Mouse (Mus musculus) CH12.LX (cell line): ENCODE data around the gene Tent5c.

ENCODE experiments used
- BHLHE40 ChIP-seq: IDR thresholded peaks from 2 replicates; pipeline ENCODE4 v1.6.1; 2011; ENCODE audit warnings: mild to moderate bottlenecking, low read depth, low read length, improper control_type of control experiment
- CHD2 ChIP-seq: IDR thresholded peaks from 2 replicates; pipeline ENCODE4 v1.6.1; 2011; ENCODE audit warnings: low read length, improper control_type of control experiment
- CTCF ChIP-seq, 2 experiments: IDR thresholded peaks in 1 of 2; conservative IDR thresholded peaks in 1 of 2; 2 replicates each; pipeline ENCODE4 v1.5.1; 2011 to 2012; ENCODE audit warnings: low read depth in 2 of 2, low read length in 2 of 2, improper control_type of control experiment in 1 of 2, inconsistent platforms in 1 of 2, mild to moderate bottlenecking in 1 of 2, moderate library complexity in 1 of 2
- GABPA ChIP-seq: IDR thresholded peaks from 2 replicates; pipeline ENCODE4 v1.6.1; 2012; ENCODE audit warnings: low read depth, low read length, improper control_type of control experiment, inconsistent platforms; ENCODE audit not compliant: insufficient replicate concordance
- HCFC1 ChIP-seq: IDR thresholded peaks from 2 replicates; pipeline ENCODE4 v1.6.1; 2012; ENCODE audit warnings: low read depth, mild to moderate bottlenecking, inconsistent platforms, low read length, improper control_type of control experiment
- MEF2A ChIP-seq: IDR thresholded peaks from 2 replicates; pipeline ENCODE4 v1.6.1; 2014; ENCODE audit warnings: low read depth, mild to moderate bottlenecking, inconsistent platforms, low read length, improper control_type of control experiment, borderline replicate concordance
- POLR2A ChIP-seq: IDR thresholded peaks from 2 replicates; pipeline ENCODE4 v1.6.1; 2011; ENCODE audit warnings: low read depth, mild to moderate bottlenecking, improper control_type of control experiment, low read length
- RAD21 ChIP-seq: IDR thresholded peaks from 2 replicates; pipeline ENCODE4 v1.6.1; 2011; ENCODE audit warnings: low read depth, mild to moderate bottlenecking, low read length, improper control_type of control experiment, moderate library complexity
- SMC3 ChIP-seq: IDR thresholded peaks from 2 replicates; pipeline ENCODE4 v1.6.1; 2011; ENCODE audit warnings: low read depth, low read length, improper control_type of control experiment
- UBTF ChIP-seq: IDR thresholded peaks from 2 replicates; pipeline ENCODE4 v1.6.1; 2012; ENCODE audit warnings: low read depth, mild to moderate bottlenecking, inconsistent platforms, low read length, improper control_type of control experiment, moderate library complexity
- USF2 ChIP-seq: conservative IDR thresholded peaks from 2 replicates; pipeline ENCODE4 v1.6.1; 2011; ENCODE audit warnings: low read depth, low read length, improper control_type of control experiment
- ZC3H11A ChIP-seq: IDR thresholded peaks from 2 replicates; pipeline ENCODE4 v1.6.1; 2012; ENCODE audit warnings: low read depth, mild to moderate bottlenecking, inconsistent platforms, low read length, improper control_type of control experiment

DNA sequence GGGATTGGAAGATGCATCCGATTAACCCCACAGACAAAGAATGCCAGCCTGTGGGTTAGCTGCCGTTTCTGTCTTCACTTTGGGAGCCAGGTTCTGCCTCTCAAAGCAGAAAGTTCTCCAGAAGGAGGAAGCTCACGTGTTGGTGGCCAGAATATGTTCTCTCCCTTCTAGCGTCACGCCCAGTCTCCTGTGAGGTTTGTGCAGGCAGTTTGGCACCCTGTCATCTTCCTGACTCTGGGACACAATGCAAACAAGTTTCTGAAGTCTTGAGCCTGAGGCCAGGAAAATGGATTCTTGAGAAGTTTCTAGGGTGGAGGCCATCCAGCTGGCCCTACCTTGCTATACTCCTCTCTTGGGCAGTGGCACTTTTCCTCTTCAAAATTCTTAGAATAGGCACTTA is 5.8 kb upstream of the Tent5c start:
- TF ChIP-seq USF2 (no peak), POLR2A (no peak), UBTF (no peak), CTCF (conservative IDR thresholded peaks at IDR 0.05 in 1 of 2, IDR thresholded peaks at IDR 0.05 in 1 of 2; ENCODE audit: low read depth in 2 of 2, low read length in 2 of 2) (no peak), SMC3 (no peak), HCFC1 (no peak), GABPA (no peak), MEF2A (no peak), RAD21 (no peak), CHD2 (no peak), ZC3H11A (no peak), BHLHE40 (no peak)
